Mouse (Mus musculus) kidney, postnatal 0 days (tissue): ENCODE results near the gene Epha2. TPM values are rescaled to one million over a fixed set of nuclear protein-coding genes. Genes with fewer than 3 reads are reported as not detected.

Experiments used
- ATAC-seq: fragments of 200-750 bp; cut with Nextera tagmentation; replicated peaks from 2 replicates; pipeline ENCODE4 v1.8.0; 2017; ENCODE audit warnings: low read depth, moderate number of reproducible peaks, moderate TSS enrichment, moderate library complexity; ENCODE audit not compliant: low FRiP score
- DNase-seq: peaks from one replicate; pipeline ENCODE4 v3.0.0-alpha.2; 2016; ENCODE audit warnings: low spot score
- H3K27ac ChIP-seq: fragments of 300-500 bp; sonication (generic); 2 replicates; pipeline ENCODE4 v1.5.1; 2014; ENCODE audit warnings: mild to moderate bottlenecking
- H3K27me3 ChIP-seq: fragments of 300-500 bp; sonication (generic); 2 replicates; pipeline ENCODE4 v1.6.1; 2014; ENCODE audit warnings: low read length, mixed read lengths; ENCODE audit not compliant: insufficient read depth
- H3K36me3 ChIP-seq: fragments of 300-500 bp; sonication (generic); 2 replicates; pipeline ENCODE4 v1.6.1; 2014; ENCODE audit warnings: low read length, mixed read lengths; ENCODE audit not compliant: insufficient read depth
- H3K4me1 ChIP-seq: fragments of 300-500 bp; sonication (generic); replicated peaks from 2 replicates; pipeline ENCODE4 v1.6.1; 2014; ENCODE audit warnings: antibody characterized with exemption, low read length, mixed read lengths; ENCODE audit not compliant: insufficient read depth
- H3K4me2 ChIP-seq: fragments of 300-500 bp; sonication (generic); 2 replicates; pipeline ENCODE4 v1.6.1; 2014; ENCODE audit warnings: mild to moderate bottlenecking, low read length, moderate library complexity, mixed read lengths
- H3K4me3 ChIP-seq: fragments of 300-500 bp; sonication (generic); replicated peaks from 2 replicates; pipeline ENCODE4 v1.5.1; 2014; ENCODE audit warnings: low read depth, low read length
- H3K9ac ChIP-seq: fragments of 300-500 bp; sonication (generic); 2 replicates; pipeline ENCODE4 v1.6.1; 2014; ENCODE audit warnings: low read depth, low read length
- H3K9me3 ChIP-seq: fragments of 300-500 bp; sonication (generic); replicated peaks from 2 replicates; pipeline ENCODE4 v1.6.1; 2016; ENCODE audit warnings: low read length, inconsistent platforms, mixed read lengths
- CTCF ChIP-seq: IDR thresholded peaks from 2 replicates; pipeline ENCODE4 v1.5.1; 2016; ENCODE audit warnings: antibody characterized with exemption, low read depth, mild to moderate bottlenecking, moderate library complexity
- WGBS: fragments of 180-500 bp; shearing (Covaris S2); extraction: QIAGEN DNeasy Blood & Tissue Kit; methylation state at CpG from one replicate; pipeline ENCODE4 v1.1.7; 2014; 5-methylcytosine and 5-hydroxymethylcytosine counted together
- polyA plus RNA-seq: library from polyadenylated mRNA; unstranded; fragments of >200 nt; fragmentation: Nextera tagmentation; extraction: Ambion mirVana; gene quantifications from 2 replicates; pipeline ENCODE4 v1.2.1, GENCODE M21; 2015

Gene Epha2
- polyA plus RNA-seq, 1 experiment from 2014 or later: 5.6 TPM

DNA sequence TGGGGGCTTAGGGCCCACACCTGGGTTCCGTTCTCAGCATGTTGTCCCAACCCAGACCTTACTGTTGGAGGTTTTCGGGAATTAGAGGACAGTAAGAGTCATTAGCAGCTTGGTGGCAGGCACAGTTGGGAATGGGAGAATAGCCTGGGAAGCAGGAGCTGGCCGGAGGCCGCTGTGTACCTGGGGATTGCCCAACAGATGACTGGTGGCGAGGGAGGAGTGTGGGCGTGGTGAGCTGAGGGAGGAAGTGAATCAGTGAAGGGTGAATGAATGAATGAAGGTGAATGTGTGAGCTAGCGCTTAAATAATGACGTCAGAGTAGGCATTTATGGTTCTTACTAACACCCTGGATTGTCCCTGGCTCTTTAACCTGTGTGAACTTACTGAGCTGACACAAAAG lies 23.9 kb upstream of the Epha2 start:
- Histone ChIP-seq H3K27ac (peak overlapping the region; percentile 89), H3K4me2 (no peak overlapping the region), H3K4me1 (peaks cover 29% of the 10 kb centered on the region), H3K9me3 (no peaks in the 10 kb centered on the region), H3K4me3 (no peak overlapping the region), H3K27me3 (no peaks in the 10 kb centered on the region), H3K9ac (no peak overlapping the region), H3K36me3 (no peaks in the 10 kb centered on the region)
- no peak for TF ChIP-seq CTCF
- ATAC-seq (no peak), DNase-seq (no peak)
- 81% methylated on average over 8 of the region's 8 CpGs for WGBS

DNA sequence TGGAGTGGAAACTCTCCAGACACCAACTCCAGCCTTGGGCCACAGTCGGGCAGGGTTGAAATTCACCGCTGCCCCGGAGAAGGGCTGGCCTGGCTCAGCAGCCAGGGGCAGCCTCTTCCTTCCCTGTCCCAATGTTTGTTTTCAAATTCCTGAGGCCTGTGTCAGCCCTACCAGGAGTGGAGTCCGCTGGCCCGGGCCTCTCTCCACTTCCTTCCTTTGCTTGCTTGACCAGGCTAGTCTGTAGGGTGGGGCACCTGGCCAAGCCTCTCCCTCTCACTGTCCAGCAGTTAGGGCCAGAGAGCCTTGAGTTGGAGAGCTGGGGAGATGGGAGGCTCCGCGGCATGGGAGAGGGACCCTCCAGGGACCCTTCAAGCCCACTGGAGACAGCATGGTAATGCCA lies 22.9 kb upstream of the Epha2 start:
- Histone ChIP-seq H3K4me2 (peak overlapping the region; percentile 10), H3K36me3 (no peaks in the 10 kb centered on the region), H3K9me3 (no peaks in the 10 kb centered on the region), H3K4me3 (no peak overlapping the region), H3K27ac (peak overlapping the region; percentile 89), H3K4me1 (peaks cover 28% of the 10 kb centered on the region), H3K9ac (0 out of 2 replicates have a peak overlapping the region, but pooled peaks have one; percentile 13), H3K27me3 (no peaks in the 10 kb centered on the region)
- ATAC-seq (peak; percentile 74), DNase-seq (peak; percentile 93)
- peak; percentile 48; the same call in 1 of the 2 replicates for TF ChIP-seq CTCF
- 8% methylated on average over 7 of the region's 7 CpGs for WGBS

DNA sequence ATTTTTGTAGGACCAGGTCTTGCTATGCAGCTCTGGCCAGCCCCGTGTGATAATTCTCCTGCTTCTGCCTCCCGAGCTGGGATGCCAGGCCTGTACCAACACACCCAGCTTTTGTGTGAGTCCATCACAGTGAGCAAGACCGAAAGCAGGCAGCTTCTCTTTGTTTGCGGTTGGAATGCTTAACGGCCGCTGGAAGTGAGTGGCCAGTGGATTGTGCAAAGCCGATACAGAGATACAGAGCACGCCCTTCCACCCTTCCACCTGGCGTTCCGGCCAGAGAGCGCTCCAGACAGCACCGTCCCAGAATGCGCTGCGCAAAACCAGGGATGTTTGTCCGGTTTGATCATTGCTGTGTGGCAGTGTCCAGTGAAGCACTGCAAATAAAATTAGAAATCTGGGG lies 21.7 kb upstream of the Epha2 start:
- Histone ChIP-seq H3K9me3 (no peaks in the 10 kb centered on the region), H3K4me3 (no peak overlapping the region), H3K36me3 (no peaks in the 10 kb centered on the region), H3K27ac (peak overlapping the region; percentile 89), H3K27me3 (no peaks in the 10 kb centered on the region), H3K9ac (no peak overlapping the region), H3K4me2 (no peak overlapping the region), H3K4me1 (peaks cover 28% of the 10 kb centered on the region)
- 0 out of 2 replicates have a peak, but pooled peaks have one; percentile 18 for ATAC-seq
- no peak for TF ChIP-seq CTCF
- WGBS: 39% methylated on average over 15 of the region's 15 CpGs
- DNase-seq: no peak

DNA sequence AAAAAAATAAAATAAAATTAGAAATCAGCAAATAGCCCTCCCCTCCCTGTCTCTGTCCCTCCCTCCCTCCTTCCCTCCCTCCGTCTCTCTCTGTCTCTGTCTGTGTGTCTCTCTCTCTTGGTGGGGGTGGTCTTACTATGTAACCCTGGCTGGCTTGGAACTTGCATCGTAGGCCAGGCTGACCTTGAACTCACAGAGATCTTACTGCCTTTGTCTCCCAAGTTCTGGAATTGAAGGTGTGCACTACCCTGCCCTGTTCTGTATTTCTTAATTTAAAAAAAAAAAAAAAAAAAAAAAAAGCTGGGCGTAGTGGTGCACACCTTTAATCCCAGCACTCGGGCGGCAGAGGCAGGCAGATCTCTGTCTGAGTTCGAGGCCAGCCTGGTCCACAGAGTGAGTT lies 21.3 kb upstream of the Epha2 start:
- Histone ChIP-seq H3K27ac (peak overlapping the region; percentile 89; the same call in 1 of the 2 replicates), H3K9me3 (no peaks in the 10 kb centered on the region), H3K4me1 (peaks cover 28% of the 10 kb centered on the region), H3K9ac (no peak overlapping the region), H3K36me3 (no peaks in the 10 kb centered on the region), H3K27me3 (no peaks in the 10 kb centered on the region), H3K4me2 (no peak overlapping the region), H3K4me3 (no peak overlapping the region)
- ATAC-seq: no peak
- WGBS: 92% methylated on average over 6 of the region's 6 CpGs
- TF ChIP-seq CTCF: no peak
- no peak for DNase-seq

DNA sequence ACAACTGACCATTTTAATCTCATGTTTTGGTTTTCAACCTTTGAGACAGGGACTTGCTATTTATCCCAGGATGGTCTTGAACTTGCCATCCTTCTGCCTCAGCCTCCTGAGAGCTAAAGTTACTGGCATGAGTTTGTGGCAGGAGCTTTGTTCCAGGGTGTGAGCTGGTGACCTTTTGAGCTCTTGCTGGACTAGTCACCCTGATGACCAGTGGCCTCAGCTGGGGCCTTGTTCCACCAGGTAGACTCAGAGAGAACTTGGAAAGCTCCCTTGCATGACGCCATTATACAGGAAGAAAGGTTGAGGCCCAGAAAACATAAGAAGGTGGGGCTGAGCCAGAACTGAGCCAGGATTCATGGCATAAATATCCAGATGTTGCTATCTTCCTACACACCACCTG lies 20.6 kb upstream of the Epha2 start:
- TF ChIP-seq CTCF: no peak

DNA sequence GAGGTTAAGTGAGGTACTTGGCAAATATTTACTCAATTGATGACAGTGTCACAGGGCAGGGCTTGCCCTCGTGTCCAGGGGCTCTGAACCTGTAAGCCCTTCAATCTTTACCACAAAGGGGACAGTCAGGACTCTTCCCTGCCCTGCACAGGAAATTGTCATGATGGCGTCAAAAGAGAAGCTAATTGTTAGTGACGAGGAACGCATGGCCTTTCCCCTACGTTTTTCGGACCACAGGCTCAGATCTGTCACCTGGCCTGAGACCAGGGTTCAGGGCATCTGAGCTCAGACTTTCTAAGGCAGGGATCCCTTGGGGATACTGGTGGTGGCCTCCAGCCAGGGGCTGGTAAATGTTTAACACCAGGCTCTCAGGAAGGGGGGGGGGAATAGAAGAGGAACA lies 19.9 kb upstream of the Epha2 start:
- no peak for DNase-seq
- H3K9me3 ChIP-seq: no peaks in the 10 kb centered on the region
- no peak for TF ChIP-seq CTCF
- ATAC-seq: peak; percentile 31
- H3K27me3 ChIP-seq: no peaks in the 10 kb centered on the region
- 0 out of 2 replicates have a peak overlapping the region, but pooled peaks have one; percentile 13 for H3K27ac ChIP-seq
- H3K9ac ChIP-seq: no peak overlapping the region
- 17% methylated on average over 6 of the region's 6 CpGs for WGBS
- H3K36me3 ChIP-seq: no peaks in the 10 kb centered on the region
- peaks cover 28% of the 10 kb centered on the region for H3K4me1 ChIP-seq
- H3K4me2 ChIP-seq: no peak overlapping the region
- no peak overlapping the region for H3K4me3 ChIP-seq

More for the DNA sequence above, 20.6 kb upstream of the Epha2 start:
- no peaks in the 10 kb centered on the region for H3K36me3 ChIP-seq
- no peak overlapping the region for H3K9ac ChIP-seq
- ATAC-seq (no peak), DNase-seq (no peak)
- H3K4me3 ChIP-seq: no peak overlapping the region
- H3K27ac ChIP-seq: no peak overlapping the region
- H3K27me3 ChIP-seq: no peaks in the 10 kb centered on the region
- no peaks in the 10 kb centered on the region for H3K9me3 ChIP-seq
- peaks cover 28% of the 10 kb centered on the region for H3K4me1 ChIP-seq
- WGBS: 97% methylated on average over 1 of the region's 1 CpGs
- H3K4me2 ChIP-seq: no peak overlapping the region

DNA sequence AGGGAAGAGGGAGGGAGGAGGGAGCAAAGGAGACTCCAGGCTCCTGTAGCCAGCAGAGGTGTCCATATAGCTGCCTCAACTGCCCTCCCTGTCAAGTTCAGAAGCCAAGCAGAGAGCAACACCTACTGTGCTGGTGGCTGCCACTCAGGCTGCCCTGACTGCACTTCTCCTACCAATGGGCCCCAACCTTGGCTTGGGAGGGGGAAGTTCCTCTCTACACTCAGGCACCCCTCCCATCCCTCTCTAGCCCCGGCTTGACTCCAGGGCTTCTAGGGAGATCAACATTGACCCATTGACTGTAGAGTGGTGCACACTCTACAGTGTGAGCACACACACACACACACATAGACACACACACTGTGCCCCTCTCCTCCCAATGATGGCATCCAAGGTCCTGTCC lies 19.5 kb upstream of the Epha2 start:
- 18% methylated on average over 1 of the region's 1 CpGs for WGBS
- Histone ChIP-seq H3K9me3 (no peaks in the 10 kb centered on the region), H3K36me3 (no peaks in the 10 kb centered on the region), H3K9ac (no peak overlapping the region), H3K4me1 (peaks cover 28% of the 10 kb centered on the region), H3K27me3 (no peaks in the 10 kb centered on the region), H3K4me3 (no peak overlapping the region), H3K27ac (peak overlapping the region; percentile 13; the same call in 1 of the 2 replicates), H3K4me2 (no peak overlapping the region)
- TF ChIP-seq CTCF: no peak
- DNase-seq: no peak
- ATAC-seq: no peak
